Mouse (Mus musculus) kidney, embryonic 16.5 days (tissue): ENCODE results near the gene Pik3cg. TPM values are rescaled to one million over a fixed set of nuclear protein-coding genes. Genes with fewer than 3 reads are reported as not detected.

Experiments used
- ATAC-seq: fragments of 200-750 bp; cut with Nextera tagmentation; 2 replicates; pipeline ENCODE4 v1.8.0; 2017; ENCODE audit warnings: moderate TSS enrichment; ENCODE audit not compliant: low FRiP score, low TSS enrichment
- H3K27ac ChIP-seq: fragments of 300-500 bp; sonication (generic); 2 replicates; pipeline ENCODE4 v1.5.1; 2014; ENCODE audit warnings: low read length
- H3K27me3 ChIP-seq: fragments of 300-500 bp; sonication (generic); 2 replicates; pipeline ENCODE4 v1.6.1; 2014; ENCODE audit warnings: low read length, control low read depth, mixed read lengths; ENCODE audit not compliant: insufficient read depth
- H3K36me3 ChIP-seq: fragments of 300-500 bp; sonication (generic); 2 replicates; pipeline ENCODE4 v1.6.1; 2014; ENCODE audit warnings: low read length, control low read depth, mixed read lengths; ENCODE audit not compliant: insufficient read depth
- H3K4me1 ChIP-seq: fragments of 300-500 bp; sonication (generic); 2 replicates; pipeline ENCODE4 v1.6.1; 2014; ENCODE audit warnings: low read length, control low read depth, mixed read lengths; ENCODE audit not compliant: insufficient read depth
- H3K4me2 ChIP-seq: fragments of 300-500 bp; sonication (generic); replicated peaks from 2 replicates; pipeline ENCODE4 v1.6.1; 2014; ENCODE audit warnings: low read depth, low read length
- H3K4me3 ChIP-seq: fragments of 300-500 bp; sonication (generic); 2 replicates; pipeline ENCODE4 v1.5.1; 2014; ENCODE audit warnings: mild to moderate bottlenecking, low read length
- H3K9ac ChIP-seq: fragments of 300-500 bp; sonication (generic); replicated peaks from 2 replicates; pipeline ENCODE4 v1.6.1; 2014; ENCODE audit warnings: low read length
- H3K9me3 ChIP-seq: fragments of 300-500 bp; sonication (generic); 2 replicates; pipeline ENCODE4 v1.6.1; 2016; ENCODE audit warnings: low read length, control low read depth
- WGBS: fragments of 180-500 bp; shearing (Covaris S2); extraction: QIAGEN DNeasy Blood & Tissue Kit; methylation state at CpG from one replicate; pipeline ENCODE4 v1.1.7; 2014; 5-methylcytosine and 5-hydroxymethylcytosine counted together
- polyA plus RNA-seq: library from polyadenylated mRNA; unstranded; fragments of >200 nt; fragmentation: Nextera tagmentation; extraction: Ambion mirVana; gene quantifications from 2 replicates; pipeline ENCODE4 v1.2.1, GENCODE M21; 2015

The Pik3cg gene
- polyA plus RNA-seq, 1 experiment from 2014 or later: 2.7 TPM

DNA sequence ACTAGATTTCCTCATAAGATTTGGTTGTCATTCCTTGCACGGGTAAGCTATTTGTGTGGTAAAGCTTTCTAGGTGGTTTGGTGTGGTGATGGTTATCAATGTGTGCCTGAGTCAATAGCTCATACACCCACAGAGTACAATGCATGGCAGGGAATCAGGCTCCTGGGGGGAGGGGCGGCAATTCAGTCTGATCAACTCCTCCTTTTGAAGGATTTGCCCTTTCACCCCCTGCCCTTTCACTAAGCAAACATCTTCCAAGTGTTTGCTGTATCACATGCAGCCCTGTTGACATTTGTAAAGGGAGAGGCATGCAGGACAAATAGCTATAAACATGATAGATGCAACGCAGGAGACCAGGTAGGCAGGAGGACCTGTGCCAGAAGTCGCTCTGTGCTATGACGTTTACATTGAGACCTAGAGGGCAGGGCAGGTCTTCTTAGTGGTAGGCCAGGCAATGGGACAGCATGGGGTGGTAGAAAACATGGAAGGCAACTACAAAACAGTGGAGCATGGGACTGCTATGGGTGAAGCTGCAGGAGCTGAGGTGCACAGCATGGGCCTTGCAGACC, 20.7 kb downstream of the Pik3cg start:
- Histone ChIP-seq H3K4me1 (no peaks in the 10 kb centered on the region), H3K27ac (no peak overlapping the region), H3K9me3 (no peaks in the 10 kb centered on the region), H3K9ac (no peak overlapping the region), H3K27me3 (no peaks in the 10 kb centered on the region), H3K4me3 (no peak overlapping the region), H3K4me2 (no peak overlapping the region), H3K36me3 (no peaks in the 10 kb centered on the region)
- ATAC-seq: no peak
- WGBS: 49% methylated on average over 5 of the region's 5 CpGs

DNA sequence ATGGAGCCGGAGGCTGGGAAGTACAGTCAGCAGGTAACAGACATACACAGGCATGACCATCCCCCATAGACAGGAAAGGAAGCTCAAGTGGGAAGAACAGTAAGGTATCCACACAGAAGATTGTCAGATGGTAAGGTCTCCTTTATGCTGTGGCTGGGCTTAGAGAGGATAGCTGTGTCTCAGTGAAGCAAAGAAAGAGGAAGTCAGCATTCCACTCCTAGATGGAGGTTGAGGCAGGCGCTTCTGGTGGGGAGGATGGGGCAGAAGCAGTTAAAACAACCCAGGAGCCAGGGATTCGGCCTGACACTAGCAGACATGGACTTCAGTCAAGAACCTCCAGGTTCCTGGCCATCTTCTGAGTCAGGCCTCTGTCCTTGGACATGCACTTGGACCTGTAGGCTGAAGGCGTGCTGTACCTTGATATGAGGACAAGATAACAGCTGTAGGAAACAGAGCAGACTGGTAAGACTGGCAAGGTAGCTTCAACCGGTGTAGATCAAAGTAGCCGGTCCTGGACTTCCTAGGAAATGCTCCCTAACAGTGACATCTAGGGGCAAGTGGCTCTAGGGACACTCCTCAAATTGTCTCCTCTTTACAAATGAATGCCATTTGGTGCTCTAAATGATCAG, 21.7 kb downstream of the Pik3cg start:
- Histone ChIP-seq H3K36me3 (no peaks in the 10 kb centered on the region), H3K9ac (no peak overlapping the region), H3K4me3 (no peak overlapping the region), H3K4me1 (no peaks in the 10 kb centered on the region), H3K9me3 (no peaks in the 10 kb centered on the region), H3K27ac (no peak overlapping the region), H3K27me3 (no peaks in the 10 kb centered on the region), H3K4me2 (no peak overlapping the region)
- 67% methylated on average over 6 of the region's 6 CpGs for WGBS
- ATAC-seq: no peak

DNA sequence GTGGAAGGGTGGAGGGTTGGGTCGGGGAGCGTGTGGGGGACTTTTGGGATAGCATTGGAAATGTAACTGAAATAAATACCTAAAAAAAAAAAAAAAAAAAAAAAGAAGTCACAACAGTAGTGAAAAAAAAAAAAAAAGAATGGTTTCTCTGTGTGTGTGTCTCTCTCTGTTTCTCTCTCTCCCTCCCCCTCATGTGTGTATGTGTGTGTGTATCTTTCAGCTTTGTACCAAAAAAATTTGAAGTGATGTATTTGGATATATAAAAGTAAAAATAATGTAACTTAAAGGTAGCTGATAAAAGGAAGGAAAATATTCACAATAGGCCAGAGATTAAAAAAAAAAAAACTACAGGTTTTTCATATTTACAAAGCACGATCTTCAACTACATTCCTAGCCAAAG, 23.6 kb downstream of the Pik3cg start:
- H3K9ac ChIP-seq: no peak overlapping the region
- H3K4me2 ChIP-seq: no peak overlapping the region
- H3K27ac ChIP-seq: no peak overlapping the region
- H3K27me3 ChIP-seq: no peaks in the 10 kb centered on the region
- 96% methylated on average over 3 of the region's 3 CpGs for WGBS
- no peak overlapping the region for H3K4me3 ChIP-seq
- no peaks in the 10 kb centered on the region for H3K4me1 ChIP-seq
- no peaks in the 10 kb centered on the region for H3K9me3 ChIP-seq
- no peak for ATAC-seq
- H3K36me3 ChIP-seq: no peaks in the 10 kb centered on the region

DNA sequence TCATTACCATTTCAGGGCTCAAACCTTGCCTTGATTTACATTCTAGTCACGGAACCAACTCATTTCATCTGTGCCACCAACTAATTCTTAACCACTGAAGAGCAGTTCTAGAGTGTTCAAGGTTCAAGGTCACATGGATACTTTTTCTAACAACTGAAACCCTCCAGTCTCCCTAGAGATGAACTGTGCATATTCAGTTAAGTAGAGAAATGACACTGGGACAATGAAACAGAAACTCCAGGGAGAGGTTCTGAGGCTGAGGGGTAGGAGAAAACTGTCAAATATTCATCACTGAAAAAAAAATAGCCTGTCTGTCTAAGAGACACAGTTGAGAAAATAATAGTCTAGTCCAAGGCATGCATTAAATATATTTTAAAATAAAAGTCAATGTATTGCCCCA, 24.9 kb downstream of the Pik3cg start:
- Histone ChIP-seq H3K36me3 (no peaks in the 10 kb centered on the region), H3K27me3 (no peaks in the 10 kb centered on the region), H3K4me2 (no peak overlapping the region), H3K9me3 (no peaks in the 10 kb centered on the region), H3K4me1 (no peaks in the 10 kb centered on the region), H3K9ac (no peak overlapping the region), H3K4me3 (no peak overlapping the region), H3K27ac (no peak overlapping the region)
- ATAC-seq: no peak
- 60% methylated on average over 1 of the region's 1 CpGs for WGBS

DNA sequence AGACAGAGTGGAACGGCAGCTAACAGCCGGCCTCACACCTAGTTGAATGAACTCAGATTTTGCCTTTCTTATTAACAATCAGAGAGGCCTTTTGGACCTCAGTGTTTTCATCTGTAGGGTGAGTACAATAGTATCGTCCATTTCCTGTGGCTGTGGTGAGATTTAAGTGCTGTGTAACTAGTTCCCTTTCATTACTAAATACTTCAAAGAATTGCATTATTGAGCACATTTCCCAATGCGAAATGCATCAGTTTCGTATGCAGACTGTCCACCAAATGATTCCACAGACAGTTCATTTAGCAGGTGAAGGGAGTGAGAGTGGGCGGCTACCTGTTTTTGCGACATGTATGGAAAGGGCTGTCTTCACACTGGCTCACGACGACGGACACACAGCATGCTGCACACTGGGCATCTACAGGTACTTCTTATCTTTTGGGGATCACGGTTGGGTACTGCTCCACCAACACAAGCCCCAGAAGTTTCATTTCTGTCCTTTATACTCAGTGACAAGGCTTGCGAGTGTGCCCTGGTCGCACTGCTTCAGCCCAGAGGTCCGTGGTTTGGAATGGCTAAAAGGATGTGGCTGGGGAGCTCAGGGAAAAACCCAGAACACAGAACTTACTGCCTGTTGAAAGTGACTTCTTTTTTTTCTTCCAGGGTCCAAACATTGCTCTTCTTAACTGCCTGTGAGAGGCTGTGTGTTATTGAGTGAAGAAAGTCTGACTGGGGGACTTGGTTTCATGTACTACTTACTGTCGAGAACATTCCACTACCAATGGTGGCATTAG, 25.6 kb downstream of the Pik3cg start:
- no peak for ATAC-seq

DNA sequence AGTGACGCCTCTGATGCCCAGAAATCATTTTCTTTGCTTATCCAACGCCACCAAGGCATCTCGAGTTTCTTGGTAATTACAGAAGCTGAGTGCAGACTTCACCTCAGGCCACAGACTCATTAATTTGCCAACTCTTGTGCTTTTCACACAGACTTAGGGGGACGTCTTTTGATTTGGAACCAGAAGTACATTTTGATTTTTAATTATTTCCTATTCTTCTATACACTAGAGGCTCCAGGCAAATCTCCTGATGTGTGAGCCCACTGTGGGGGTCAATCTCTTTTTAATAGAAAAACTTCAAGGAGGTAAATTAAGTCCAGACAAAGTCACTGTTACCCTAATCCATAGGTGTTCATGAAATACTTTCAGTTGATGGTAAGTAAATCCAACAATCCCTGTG, 26.6 kb downstream of the Pik3cg start:
- H3K4me1 ChIP-seq: no peaks in the 10 kb centered on the region
- no peak overlapping the region for H3K4me3 ChIP-seq
- H3K36me3 ChIP-seq: no peaks in the 10 kb centered on the region
- WGBS: 24% methylated on average over 4 of the region's 4 CpGs
- ATAC-seq: no peak
- H3K9ac ChIP-seq: no peak overlapping the region
- no peaks in the 10 kb centered on the region for H3K9me3 ChIP-seq
- no peak overlapping the region for H3K4me2 ChIP-seq
- H3K27me3 ChIP-seq: no peaks in the 10 kb centered on the region
- no peak overlapping the region for H3K27ac ChIP-seq

More for the DNA sequence above, 25.6 kb downstream of the Pik3cg start:
- H3K27me3 ChIP-seq: no peaks in the 10 kb centered on the region
- no peak overlapping the region for H3K9ac ChIP-seq
- no peak overlapping the region for H3K4me2 ChIP-seq
- H3K27ac ChIP-seq: no peak overlapping the region
- no peaks in the 10 kb centered on the region for H3K36me3 ChIP-seq
- WGBS: 88% methylated on average over 15 of the region's 15 CpGs
- H3K4me3 ChIP-seq: no peak overlapping the region
- no peaks in the 10 kb centered on the region for H3K4me1 ChIP-seq
- H3K9me3 ChIP-seq: no peaks in the 10 kb centered on the region

DNA sequence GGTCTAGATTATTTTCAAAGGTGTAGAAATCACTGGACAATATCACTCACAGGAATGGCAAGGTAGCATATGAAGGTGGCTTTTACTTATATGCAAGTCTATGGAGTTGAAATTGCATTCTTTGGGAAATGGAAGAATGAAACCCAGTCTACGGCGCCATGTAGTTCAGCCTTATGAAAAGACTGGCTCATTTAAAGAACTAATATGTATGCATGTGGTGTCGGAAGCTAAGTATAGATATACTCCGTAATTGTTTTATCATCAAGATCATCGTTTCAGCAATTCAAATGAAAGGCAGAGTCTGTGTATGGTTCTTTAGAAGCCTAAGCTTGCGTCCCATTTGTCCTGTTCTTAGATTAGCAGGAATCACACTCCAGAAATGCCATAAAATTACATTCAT, 34.0 kb downstream of the Pik3cg start:
- H3K4me1 ChIP-seq: no peaks in the 10 kb centered on the region
- no peaks in the 10 kb centered on the region for H3K27me3 ChIP-seq
- H3K9ac ChIP-seq: no peak overlapping the region
- no peaks in the 10 kb centered on the region for H3K9me3 ChIP-seq
- H3K36me3 ChIP-seq: no peaks in the 10 kb centered on the region
- no peak for ATAC-seq
- H3K4me3 ChIP-seq: no peak overlapping the region
- H3K4me2 ChIP-seq: no peak overlapping the region
- H3K27ac ChIP-seq: no peak overlapping the region
- 95% methylated on average over 6 of the region's 6 CpGs for WGBS

DNA sequence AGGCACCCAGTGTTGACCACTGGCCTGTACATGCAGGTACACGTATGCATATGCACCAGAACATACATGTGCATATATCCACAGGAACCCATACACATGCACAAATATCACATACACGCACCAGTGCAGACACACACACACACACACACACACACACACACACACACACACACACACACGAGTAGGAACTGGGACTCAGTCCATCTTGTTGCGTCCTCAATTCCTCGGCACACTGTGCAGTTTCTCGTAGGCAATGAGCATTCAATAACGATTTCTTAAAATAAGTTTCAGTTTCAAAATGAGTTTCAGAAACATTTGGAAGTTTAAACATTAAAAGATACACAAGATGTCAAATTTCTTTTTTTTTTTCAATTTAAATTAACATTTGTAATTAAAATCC, 35.6 kb downstream of the Pik3cg start:
- 91% methylated on average over 7 of the region's 7 CpGs for WGBS
- Histone ChIP-seq H3K27me3 (no peaks in the 10 kb centered on the region), H3K9me3 (no peaks in the 10 kb centered on the region), H3K9ac (no peak overlapping the region), H3K36me3 (no peaks in the 10 kb centered on the region), H3K4me2 (no peak overlapping the region), H3K4me1 (no peaks in the 10 kb centered on the region), H3K27ac (no peak overlapping the region), H3K4me3 (no peak overlapping the region)
- no peak for ATAC-seq

DNA sequence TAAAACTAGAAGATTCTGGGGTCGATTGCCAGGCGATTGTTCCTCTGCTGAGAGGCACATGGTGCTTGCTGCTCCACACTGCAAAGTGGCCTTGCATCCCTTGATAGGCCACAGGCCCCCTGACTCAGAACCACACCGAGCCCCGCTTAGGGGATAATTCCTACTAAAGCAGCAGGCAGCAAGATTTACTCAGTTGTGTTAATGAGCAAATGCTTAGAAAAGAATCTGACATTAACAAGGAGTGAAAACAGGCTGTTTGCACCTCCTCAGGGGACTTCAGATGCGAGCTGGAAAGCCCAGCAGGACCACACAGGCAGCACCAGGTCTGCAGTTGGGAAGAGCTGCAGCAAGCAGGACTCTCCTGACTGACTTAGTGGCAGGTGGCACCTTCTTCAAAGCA, 39.3 kb downstream of the Pik3cg start:
- Histone ChIP-seq H3K4me3 (no peak overlapping the region), H3K9ac (no peak overlapping the region), H3K27ac (no peak overlapping the region), H3K27me3 (no peaks in the 10 kb centered on the region), H3K9me3 (no peaks in the 10 kb centered on the region), H3K4me2 (no peak overlapping the region), H3K4me1 (no peaks in the 10 kb centered on the region), H3K36me3 (no peaks in the 10 kb centered on the region)
- 24% methylated on average over 5 of the region's 5 CpGs for WGBS
- no peak for ATAC-seq

DNA sequence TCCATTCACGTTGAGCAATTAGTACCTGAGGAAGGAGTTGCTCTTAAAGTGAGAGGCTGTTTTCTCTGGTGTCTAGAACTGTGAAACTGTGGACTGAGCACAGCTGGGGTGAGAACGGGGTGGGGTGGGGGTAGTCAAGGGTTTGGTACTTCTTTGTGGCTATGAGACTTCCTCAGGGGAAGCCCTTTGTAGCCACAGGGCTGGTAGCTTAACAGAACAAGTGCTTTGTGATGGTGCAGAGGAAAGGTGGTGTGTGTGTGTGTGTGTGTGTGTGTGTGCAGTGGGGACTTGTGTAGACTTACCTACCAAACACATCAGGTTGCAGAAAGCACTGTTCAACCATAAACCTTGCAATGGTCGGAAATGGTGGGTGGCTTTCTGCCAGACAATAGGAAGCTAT, 39.7 kb downstream of the Pik3cg start:
- ATAC-seq: no peak
- no peaks in the 10 kb centered on the region for H3K36me3 ChIP-seq
- H3K9me3 ChIP-seq: no peaks in the 10 kb centered on the region
- H3K9ac ChIP-seq: no peak overlapping the region
- no peaks in the 10 kb centered on the region for H3K4me1 ChIP-seq
- no peaks in the 10 kb centered on the region for H3K27me3 ChIP-seq
- H3K27ac ChIP-seq: no peak overlapping the region
- 25% methylated on average over 3 of the region's 3 CpGs for WGBS
- no peak overlapping the region for H3K4me2 ChIP-seq
- H3K4me3 ChIP-seq: no peak overlapping the region
